Mouse (Mus musculus): ENCODE measurements around the gene Kcng3.
A peak's percentile ranks its signal among the peaks of the same experiment; 100 is the strongest.

Gene Kcng3

GRCm38 (mm10) chr17:83630787-83631678 is 662 bp downstream of the Kcng3 start:
- DNase-seq (ENCODE audit: low read depth, low spot score), result peak; percentile 55

GRCm38 (mm10) chr17:83613907-83614306 is 17.8 kb downstream of the Kcng3 start:
- DNase-seq (ENCODE audit: low read depth, low spot score), result no peak

GRCm38 (mm10) chr17:83609532-83609931 is 22.2 kb downstream of the Kcng3 start:
- no peak for DNase-seq (ENCODE audit: low read depth, low spot score)

- DNase-seq (ENCODE audit: low read depth, low spot score), result no peak
These were observed 30.7 kb downstream of the Kcng3 start for GRCm38 (mm10) chr17:83600976-83601375.

GRCm38 (mm10) chr17:83595966-83596365 is 35.7 kb downstream of the Kcng3 start:
- DNase-seq (ENCODE audit: low read depth, low spot score), result no peak

- no peak for DNase-seq (ENCODE audit: low read depth, low spot score)
These were observed 37.2 kb downstream of the Kcng3 start for GRCm38 (mm10) chr17:83594526-83594925.

- peak; percentile 14 for DNase-seq (ENCODE audit: low read depth, low spot score)
These were observed 38.3 kb downstream of the Kcng3 start for GRCm38 (mm10) chr17:83593396-83593795.

- no peak for DNase-seq (ENCODE audit: low read depth, low spot score)
These were observed 42.9 kb downstream of the Kcng3 start for GRCm38 (mm10) chr17:83588663-83589341.

GRCm38 (mm10) chr17:83587731-83588130 is 44.0 kb downstream of the Kcng3 start:
- DNase-seq (ENCODE audit: low read depth, low spot score), result no peak

- no peak for DNase-seq (ENCODE audit: low read depth, low spot score)
These were observed 49.1 kb downstream of the Kcng3 start for GRCm38 (mm10) chr17:83582585-83582984.

- DNase-seq (ENCODE audit: low read depth, low spot score), result no peak
These were observed 51.0 kb downstream of the Kcng3 start for GRCm38 (mm10) chr17:83580734-83581133.

GRCm38 (mm10) chr17:83576810-83577371 is 54.8 kb downstream of the Kcng3 start:
- DNase-seq (ENCODE audit: low read depth, low spot score), result no peak

GRCm38 (mm10) chr17:83574615-83575014 is 57.1 kb downstream of the Kcng3 start:
- DNase-seq (ENCODE audit: low read depth, low spot score), result no peak

- DNase-seq (ENCODE audit: low read depth, low spot score), result no peak
These were observed 58.6 kb downstream of the Kcng3 start for GRCm38 (mm10) chr17:83573128-83573527.

GRCm38 (mm10) chr17:83572366-83572765 is 59.3 kb downstream of the Kcng3 start:
- DNase-seq (ENCODE audit: low read depth, low spot score), result no peak

GRCm38 (mm10) chr17:83567375-83567774 is 64.3 kb downstream of the Kcng3 start:
- no peak for DNase-seq (ENCODE audit: low read depth, low spot score)

GRCm38 (mm10) chr17:83565506-83565905 is 66.2 kb downstream of the Kcng3 start:
- no peak for DNase-seq (ENCODE audit: low read depth, low spot score)

GRCm38 (mm10) chr17:83564119-83564820 is 67.4 kb downstream of the Kcng3 start:
- no peak for DNase-seq (ENCODE audit: low read depth, low spot score)

GRCm38 (mm10) chr17:83563703-83564111 is 68.0 kb downstream of the Kcng3 start:
- peak; percentile 26 for DNase-seq (ENCODE audit: low read depth, low spot score)

- DNase-seq (ENCODE audit: low read depth, low spot score), result no peak
These were observed 69.3 kb downstream of the Kcng3 start for GRCm38 (mm10) chr17:83562153-83563010.

GRCm38 (mm10) chr17:83559081-83559480 is 72.6 kb downstream of the Kcng3 start:
- peak; percentile 47 for DNase-seq (ENCODE audit: low read depth, low spot score)

Data from CD4-positive helper T cell, adult 2 months (primary cell).